Mouse (Mus musculus) testis, adult 2 months (tissue): Measurements from ENCODE around the gene Slc35g2. TPM values are rescaled to one million over a fixed set of nuclear protein-coding genes. Genes with fewer than 3 reads are reported as not detected.

Experiments
- H3K27ac ChIP-seq: fragments of 200-500 bp; 2 replicates; pipeline ENCODE4 v1.5.1; 2012; ENCODE audit warnings: low read depth, low read length; ENCODE audit not compliant: control insufficient read depth, insufficient read depth
- H3K27me3 ChIP-seq: fragments of 200-500 bp; 2 replicates; pipeline ENCODE4 v1.6.1; 2012; ENCODE audit warnings: mild to moderate bottlenecking, low read length, moderate library complexity; ENCODE audit not compliant: control insufficient read depth, insufficient read depth
- H3K36me3 ChIP-seq: fragments of 200-500 bp; 2 replicates; pipeline ENCODE4 v1.6.1; 2012; ENCODE audit warnings: mild to moderate bottlenecking, low read length; ENCODE audit not compliant: control insufficient read depth, insufficient read depth
- H3K4me1 ChIP-seq: fragments of 200-500 bp; 2 replicates; pipeline ENCODE4 v1.6.1; 2012; ENCODE audit warnings: low read length; ENCODE audit not compliant: control insufficient read depth, insufficient read depth
- H3K4me3 ChIP-seq: fragments of 200-500 bp; 2 replicates; pipeline ENCODE4 v1.5.1; 2012; ENCODE audit warnings: low read depth, mild to moderate bottlenecking, low read length, moderate library complexity, mixed read lengths; ENCODE audit not compliant: control insufficient read depth
- CTCF ChIP-seq: fragments of 200-500 bp; IDR thresholded peaks from 2 replicates; pipeline ENCODE4 v1.5.1; 2012; ENCODE audit warnings: low read depth, mild to moderate bottlenecking, inconsistent platforms, low read length, moderate library complexity; ENCODE audit not compliant: control insufficient read depth, insufficient read depth, insufficient replicate concordance
- POLR2A ChIP-seq: fragments of 200-500 bp; IDR thresholded peaks from 2 replicates; pipeline ENCODE4 v1.6.1; 2012; ENCODE audit warnings: low read depth, mild to moderate bottlenecking, inconsistent platforms, low read length, moderate library complexity; ENCODE audit not compliant: control insufficient read depth
- polyA plus RNA-seq: library from polyadenylated mRNA; depleted of rRNA; stranded (reverse); fragments of >200 nt; gene quantifications from 2 replicates; pipeline ENCODE4 v1.2.3, GENCODE M21; 2012

The Slc35g2 gene
- polyA plus RNA-seq, 1 experiment, result 1.1 TPM

- TF ChIP-seq CTCF (no peak), POLR2A (no peak)
- peak overlapping the region; percentile 76 for H3K4me3 ChIP-seq
These were observed 9.4 kb upstream of the Slc35g2 start for GRCm38 (mm10) chr9:100580196-100580740.

GRCm38 (mm10) chr9:100573942-100574341, 3.1 kb upstream of the Slc35g2 start:
- Histone ChIP-seq H3K4me3 (no peak overlapping the region), H3K36me3 (no peaks in the 10 kb centered on the region), H3K27me3 (no peaks in the 10 kb centered on the region), H3K4me1 (peaks cover 12% of the 10 kb centered on the region), H3K27ac (no peak overlapping the region)
- TF ChIP-seq POLR2A, result no peak
- no peak for TF ChIP-seq CTCF

More at GRCm38 (mm10) chr9:100580196-100580740, 9.4 kb upstream of the Slc35g2 start:
- Histone ChIP-seq H3K36me3 (no peaks in the 10 kb centered on the region), H3K27me3 (no peaks in the 10 kb centered on the region), H3K4me1 (peaks cover 7% of the 10 kb centered on the region), H3K27ac (no peak overlapping the region)

GRCm38 (mm10) chr9:100573300-100573699, 2.4 kb upstream of the Slc35g2 start:
- Histone ChIP-seq H3K27me3 (no peaks in the 10 kb centered on the region), H3K4me1 (peaks cover 12% of the 10 kb centered on the region), H3K27ac (no peak overlapping the region), H3K4me3 (no peak overlapping the region), H3K36me3 (no peaks in the 10 kb centered on the region)
- TF ChIP-seq POLR2A, result no peak
- no peak for TF ChIP-seq CTCF

- no peaks in the 10 kb centered on the region for H3K27me3 ChIP-seq
- TF ChIP-seq CTCF, result no peak
- TF ChIP-seq POLR2A, result no peak
- H3K27ac ChIP-seq, result no peak overlapping the region
- H3K36me3 ChIP-seq, result no peaks in the 10 kb centered on the region
- H3K4me3 ChIP-seq, result no peak overlapping the region
- H3K4me1 ChIP-seq, result peaks cover 12% of the 10 kb centered on the region
These were observed 621 bp upstream of the Slc35g2 start for GRCm38 (mm10) chr9:100571511-100571910.

- H3K4me3 ChIP-seq, result peak overlapping the region; percentile 73
- H3K36me3 ChIP-seq, result no peaks in the 10 kb centered on the region
- H3K27ac ChIP-seq, result no peak overlapping the region
- H3K27me3 ChIP-seq, result no peaks in the 10 kb centered on the region
- H3K4me1 ChIP-seq, result peaks cover 12% of the 10 kb centered on the region
- TF ChIP-seq CTCF (no peak), POLR2A (no peak)
These were observed 878 bp downstream of the Slc35g2 start for GRCm38 (mm10) chr9:100569798-100570625.

- Histone ChIP-seq H3K4me3 (no peak overlapping the region), H3K27ac (no peak overlapping the region), H3K27me3 (no peaks in the 10 kb centered on the region), H3K4me1 (no peaks in the 10 kb centered on the region), H3K36me3 (no peaks in the 10 kb centered on the region)
- TF ChIP-seq POLR2A (no peak), CTCF (no peak)
These were observed 10.5 kb downstream of the Slc35g2 start for GRCm38 (mm10) chr9:100560251-100560890.

- Histone ChIP-seq H3K4me1 (no peaks in the 10 kb centered on the region), H3K36me3 (no peaks in the 10 kb centered on the region), H3K27ac (no peak overlapping the region), H3K4me3 (no peak overlapping the region), H3K27me3 (no peaks in the 10 kb centered on the region)
- TF ChIP-seq CTCF (no peak), POLR2A (no peak)
These were observed 11.9 kb downstream of the Slc35g2 start for GRCm38 (mm10) chr9:100558991-100559390.
